Mouse (Mus musculus): ENCODE results near the gene Tas2r124. TPM values are rescaled to one million over a fixed set of nuclear protein-coding genes. Genes with fewer than 3 reads are reported as not detected.

Tas2r124 gene
- not detected in 2 replicates for polyA plus RNA-seq (2016; fragmentation: Nextera tagmentation; extraction: Ambion mirVana)

- Histone ChIP-seq H3K4me1 (no peaks in the 10 kb centered on the region), H3K27ac (no peak within 1 kb of the TSS), H3K9me3 (replicated peaks) (no peaks in the 10 kb centered on the region), H3K27me3 (ENCODE audit: low read depth, poor library complexity, severe bottlenecking) (no peaks in the 10 kb centered on the region), H3K4me3 (no peak within 1 kb of the TSS), H3K36me3 (no peaks in the 10 kb centered on the region)
- no peak for DNase-seq (ENCODE audit: low spot score)
- WGBS, result 87% methylated on average over 1 of the region's 1 CpGs
Observed at GRCm38 (mm10) chr6:132754430-132754829, at the start of gene Tas2r124. Tas2r124 (plus strand) TSS chr6:132754730.

DNA sequence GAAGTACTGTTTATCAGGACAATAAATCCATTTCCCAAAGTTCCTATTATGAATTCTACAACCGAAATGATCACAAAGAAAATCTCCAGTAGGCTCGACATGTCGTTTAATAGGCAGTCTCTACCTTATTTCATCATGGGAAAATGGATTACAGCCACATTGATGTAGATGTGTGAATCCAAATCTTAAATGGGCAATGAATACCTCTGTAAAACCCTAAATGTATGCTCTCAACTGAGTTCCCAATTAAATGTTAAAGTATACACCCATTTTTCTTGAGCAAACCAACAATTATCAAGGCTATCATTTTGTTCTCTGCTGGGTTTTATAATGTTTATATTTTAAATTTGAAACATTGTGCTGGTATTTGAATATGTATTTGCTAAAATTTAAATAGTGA lies 42.7 kb upstream of the Tas2r124 start, which contains the start of gene Tas2r122:
TSS of gene Tas2r122 (minus strand) at position 101 of the 400 bp plus-strand sequence.
- no peaks in the 10 kb centered on the region for H3K9me3 ChIP-seq (replicated peaks)
- DNase-seq (ENCODE audit: low spot score), result no peak
- H3K27ac ChIP-seq, result no peak within 1 kb of the TSS
- no peak within 1 kb of the TSS for H3K4me3 ChIP-seq
- H3K27me3 ChIP-seq (ENCODE audit: low read depth, poor library complexity, severe bottlenecking), result no peaks in the 10 kb centered on the region
- WGBS, result 86% methylated on average over 3 of the region's 3 CpGs
- no peaks in the 10 kb centered on the region for H3K4me1 ChIP-seq
- no peaks in the 10 kb centered on the region for H3K36me3 ChIP-seq

GRCm38 (mm10) chr6:132737935-132738334 lies 16.6 kb upstream of the Tas2r124 start, which contains the start of gene Tas2r115:
Tas2r115 (minus strand) TSS chr6:132738035.
- no peaks in the 10 kb centered on the region for H3K27me3 ChIP-seq (ENCODE audit: low read depth, poor library complexity, severe bottlenecking)
- DNase-seq (ENCODE audit: low spot score), result no peak
- H3K9me3 ChIP-seq (replicated peaks), result no peaks in the 10 kb centered on the region
- WGBS, result 69% methylated on average over 2 of the region's 2 CpGs
- no peak within 1 kb of the TSS for H3K27ac ChIP-seq
- H3K36me3 ChIP-seq, result no peaks in the 10 kb centered on the region
- no peaks in the 10 kb centered on the region for H3K4me1 ChIP-seq
- no peak within 1 kb of the TSS for H3K4me3 ChIP-seq

DNA sequence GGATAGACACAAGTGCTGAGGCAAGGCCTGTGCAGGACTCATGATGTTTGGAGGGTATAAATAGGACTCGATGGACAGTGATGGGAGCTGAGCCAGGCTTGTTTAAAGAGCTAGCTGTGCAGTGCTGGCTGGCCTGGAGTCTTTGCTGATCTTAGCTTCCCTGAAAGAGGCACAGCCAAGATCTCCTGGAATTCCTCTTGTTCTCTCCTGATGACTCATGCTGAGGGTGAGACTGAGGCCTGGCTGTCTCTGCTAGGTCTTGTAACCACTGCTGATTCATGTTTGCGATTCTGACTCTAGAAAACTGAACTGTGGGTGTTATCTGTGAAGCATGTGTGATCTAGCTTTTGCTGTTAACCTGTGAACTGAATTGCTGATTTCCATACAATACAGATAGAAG lies 4.3 kb upstream of the Tas2r124 start:
- H3K4me3 ChIP-seq, result no peak overlapping the region
- no peak overlapping the region for H3K27ac ChIP-seq
- no peaks in the 10 kb centered on the region for H3K27me3 ChIP-seq (ENCODE audit: low read depth, poor library complexity, severe bottlenecking)
- no peak for DNase-seq (ENCODE audit: low spot score)
- WGBS, result 85% methylated on average over 2 of the region's 2 CpGs
- no peaks in the 10 kb centered on the region for H3K36me3 ChIP-seq
- no peaks in the 10 kb centered on the region for H3K4me1 ChIP-seq
- H3K9me3 ChIP-seq (replicated peaks), result no peaks in the 10 kb centered on the region

- WGBS, result 95% methylated on average over 2 of the region's 2 CpGs
- no peaks in the 10 kb centered on the region for H3K9me3 ChIP-seq (replicated peaks)
- H3K4me1 ChIP-seq, result no peaks in the 10 kb centered on the region
- H3K27ac ChIP-seq, result no peak within 1 kb of the TSS
- H3K4me3 ChIP-seq, result no peak within 1 kb of the TSS
- no peaks in the 10 kb centered on the region for H3K36me3 ChIP-seq
- H3K27me3 ChIP-seq (ENCODE audit: low read depth, poor library complexity, severe bottlenecking), result no peaks in the 10 kb centered on the region
- DNase-seq (ENCODE audit: low spot score), result no peak
Observed at GRCm38 (mm10) chr6:132761831-132762230, 7.3 kb downstream of the Tas2r124 start, which contains the start of gene Tas2r102. Tas2r102 (plus strand) TSS chr6:132762131.

GRCm38 (mm10) chr6:132778062-132778461 lies 23.5 kb downstream of the Tas2r124 start, which contains the start of gene Tas2r136:
Tas2r136 (minus strand) TSS chr6:132778162.
- H3K9me3 ChIP-seq (replicated peaks), result no peaks in the 10 kb centered on the region
- H3K27ac ChIP-seq, result no peak within 1 kb of the TSS
- no peaks in the 10 kb centered on the region for H3K27me3 ChIP-seq (ENCODE audit: low read depth, poor library complexity, severe bottlenecking)
- DNase-seq (ENCODE audit: low spot score), result no peak
- no peaks in the 10 kb centered on the region for H3K36me3 ChIP-seq
- H3K4me1 ChIP-seq, result no peaks in the 10 kb centered on the region
- H3K4me3 ChIP-seq, result no peak within 1 kb of the TSS

- 31% methylated on average over 1 of the region's 1 CpGs for WGBS
- no peaks in the 10 kb centered on the region for H3K27me3 ChIP-seq (ENCODE audit: low read depth, poor library complexity, severe bottlenecking)
- no peaks in the 10 kb centered on the region for H3K36me3 ChIP-seq
- DNase-seq (ENCODE audit: low spot score), result no peak
- 0 out of 2 replicates have a peak, but pooled peaks cover 2% of the 10 kb centered on the region for H3K9me3 ChIP-seq (replicated peaks)
- H3K4me1 ChIP-seq, result no peaks in the 10 kb centered on the region; the same call in 1 of the 2 replicates
- no peak overlapping the region for H3K27ac ChIP-seq
- H3K4me3 ChIP-seq, result no peak overlapping the region
Observed at GRCm38 (mm10) chr6:132795393-132795792, 40.9 kb downstream of the Tas2r124 start.

DNA sequence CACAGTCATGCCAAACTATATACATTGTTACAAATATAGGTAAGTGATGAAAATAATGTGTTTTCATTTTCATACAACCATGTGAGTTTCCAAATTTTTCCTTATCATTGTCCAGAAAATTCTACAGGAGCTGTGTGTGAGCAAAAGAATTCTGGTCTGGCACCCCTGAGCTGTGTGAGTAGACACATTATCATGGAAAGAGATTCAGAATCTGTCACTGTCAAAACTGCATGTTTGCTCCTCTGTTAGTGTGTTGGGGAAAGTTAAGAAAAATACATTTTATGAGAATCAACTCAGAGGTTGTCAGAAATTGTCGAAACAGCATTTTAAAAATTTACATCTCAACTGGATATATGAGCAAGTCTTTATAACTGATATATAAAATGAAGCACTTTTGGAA lies 48.0 kb downstream of the Tas2r124 start, which contains the start of gene Tas2r117:
TSS of gene Tas2r117 (plus strand) at position 301 of the 400 bp plus-strand sequence.
- H3K27me3 ChIP-seq (ENCODE audit: low read depth, poor library complexity, severe bottlenecking), result no peaks in the 10 kb centered on the region
- WGBS, result 93% methylated on average over 1 of the region's 1 CpGs
- DNase-seq (ENCODE audit: low spot score), result no peak
- no peak within 1 kb of the TSS for H3K4me3 ChIP-seq
- no peaks in the 10 kb centered on the region for H3K36me3 ChIP-seq
- no peak within 1 kb of the TSS for H3K27ac ChIP-seq
- H3K9me3 ChIP-seq (replicated peaks), result no peaks in the 10 kb centered on the region
- H3K4me1 ChIP-seq, result no peaks in the 10 kb centered on the region

Other genes starting within 250 kb of the Tas2r124 start
- gene Prh1, start 184.9 kb upstream of the Tas2r124 start, polyA plus RNA-seq (2016; fragmentation: Nextera tagmentation; extraction: Ambion mirVana), result not detected in 2 replicates
- gene Prp2, start 158.8 kb upstream of the Tas2r124 start, polyA plus RNA-seq (2016; fragmentation: Nextera tagmentation; extraction: Ambion mirVana), result not detected in 2 replicates
- gene A630073D07Rik, start 103.2 kb upstream of the Tas2r124 start, polyA plus RNA-seq (2016; fragmentation: Nextera tagmentation; extraction: Ambion mirVana), result not detected in 2 replicates
- gene Tas2r120, start 97.8 kb upstream of the Tas2r124 start, polyA plus RNA-seq (2016; fragmentation: Nextera tagmentation; extraction: Ambion mirVana), result not detected in 2 replicates
- not detected in 2 replicates for gene Tas2r121, start 53.7 kb upstream of the Tas2r124 start, polyA plus RNA-seq (2016; fragmentation: Nextera tagmentation; extraction: Ambion mirVana)
- not detected in 2 replicates for gene Tas2r122, start 42.8 kb upstream of the Tas2r124 start, polyA plus RNA-seq (2016; fragmentation: Nextera tagmentation; extraction: Ambion mirVana)
- not detected in 2 replicates for gene Tas2r115, start 16.7 kb upstream of the Tas2r124 start, polyA plus RNA-seq (2016; fragmentation: Nextera tagmentation; extraction: Ambion mirVana)
- not detected in 2 replicates for gene Tas2r102, start 7.4 kb downstream of the Tas2r124 start, polyA plus RNA-seq (2016; fragmentation: Nextera tagmentation; extraction: Ambion mirVana)
- gene Tas2r136, start 23.4 kb downstream of the Tas2r124 start, polyA plus RNA-seq (2016; fragmentation: Nextera tagmentation; extraction: Ambion mirVana), result not detected in 2 replicates
- gene Tas2r117, start 48.1 kb downstream of the Tas2r124 start, polyA plus RNA-seq (2016; fragmentation: Nextera tagmentation; extraction: Ambion mirVana), result not detected in 2 replicates
- not detected in 2 replicates for gene Tas2r123, start 92.4 kb downstream of the Tas2r124 start, polyA plus RNA-seq (2016; fragmentation: Nextera tagmentation; extraction: Ambion mirVana)
- not detected in 2 replicates for gene Tas2r116, start 100.7 kb downstream of the Tas2r124 start, polyA plus RNA-seq (2016; fragmentation: Nextera tagmentation; extraction: Ambion mirVana)
- not detected in 2 replicates for gene Tas2r110, start 113.3 kb downstream of the Tas2r124 start, polyA plus RNA-seq (2016; fragmentation: Nextera tagmentation; extraction: Ambion mirVana)
- gene Tas2r113, start 138.3 kb downstream of the Tas2r124 start, polyA plus RNA-seq (2016; fragmentation: Nextera tagmentation; extraction: Ambion mirVana), result not detected in 2 replicates
- not detected in 2 replicates for gene Tas2r125, start 154.9 kb downstream of the Tas2r124 start, polyA plus RNA-seq (2016; fragmentation: Nextera tagmentation; extraction: Ambion mirVana)
- gene Tas2r129, start 196.4 kb downstream of the Tas2r124 start, polyA plus RNA-seq (2016; fragmentation: Nextera tagmentation; extraction: Ambion mirVana), result not detected in 2 replicates
- not detected in 2 replicates for gene Tas2r131, start 203.2 kb downstream of the Tas2r124 start, polyA plus RNA-seq (2016; fragmentation: Nextera tagmentation; extraction: Ambion mirVana)
- gene Tas2r109, start 226.2 kb downstream of the Tas2r124 start, polyA plus RNA-seq (2016; fragmentation: Nextera tagmentation; extraction: Ambion mirVana), result not detected in 2 replicates